Mouse (Mus musculus) embryonic stem cell, embryonic (primary cell): ENCODE measurements around the gene Pygl.

Experiments
- CTCF ChIA-PET, 4 experiments: fragments of 300-600 bp in 2 of 4; fragments of 350-600 bp in 2 of 4; sonication (Branson Sonifier 250); formaldehyde crosslinking; loops; one replicate each; lab custom pipeline; 2022; ENCODE audit warnings: inconsistent platforms in 2 of 4; lab: Charles Lee
- POLR2A ChIA-PET, 4 experiments: fragments of 300-600 bp in 2 of 4; fragments of 350-600 bp in 2 of 4; sonication (Branson Sonifier 250); formaldehyde crosslinking; loops; one replicate each; lab custom pipeline; 2022; ENCODE audit warnings: antibody characterized with exemption in 4 of 4, inconsistent platforms in 1 of 4; lab: Charles Lee

Pygl gene

DNA sequence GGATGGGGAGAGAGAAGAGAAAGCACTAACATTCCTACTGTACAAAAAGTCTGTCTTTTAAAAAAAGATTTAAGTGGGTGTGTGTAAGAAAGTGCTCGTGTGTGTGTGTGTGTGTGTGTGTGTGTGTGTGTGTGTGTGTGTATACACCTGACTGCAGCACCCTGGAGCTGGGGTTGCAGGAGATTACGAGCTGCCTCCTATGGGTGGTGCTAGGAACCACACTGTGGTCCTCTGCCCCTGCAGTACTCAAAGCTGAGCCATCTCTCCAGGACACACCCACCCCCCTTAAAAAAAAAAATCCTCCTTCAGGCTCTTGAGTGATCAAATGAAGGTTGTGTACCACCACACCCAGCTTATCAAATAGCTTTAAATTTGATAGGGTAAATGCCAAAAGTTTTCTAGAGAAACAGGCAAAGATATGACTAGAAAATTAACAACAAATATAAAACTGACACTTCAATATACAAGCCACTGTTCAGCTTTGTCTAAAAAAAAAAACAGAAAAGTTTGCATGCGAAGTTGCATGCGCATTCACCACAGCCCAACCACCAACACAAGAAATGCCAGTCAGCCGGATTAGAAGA, 90.2 kb downstream of the Pygl start:
- ChIA-PET POLR2A (interaction anchor here in 2 of 4 experiments (0.6 to 1.4 kb wide), 3 partner anchors 10 to 56 kb away, joined by 3 to 4 read pairs (median 3); partner anchors contain the start of gene Abhd12b (in 1 of the 2)), CTCF (interaction anchor here (0.6 to 2.0 kb wide), 9 partner anchors 10 to 930 kb away, joined by 3 to 7 read pairs (median 5); no protein-coding TSS in a partner anchor)
